Mouse (Mus musculus) WW6 (cell line): Measurements from ENCODE around the gene Gdf9.
A peak's percentile ranks its signal among the peaks of the same experiment; 100 is the strongest.
"Not testable (repeated sequence)": the region's sequence is repeated elsewhere in the genome, so short reads cannot be mapped to it uniquely, and the experiment has no call there.

ENCODE experiments used
- DNase-seq: peaks from one replicate; pipeline ENCODE4 v3.0.0-alpha.2; 2013; ENCODE audit warnings: low read depth, low spot score

The Gdf9 gene

GRCm38 (mm10) chr11:53430670-53431346 is at the start of gene Gdf9, which contains the start of gene Uqcrq:
Gene Gdf9, plus strand, starts transcription at chr11:53431023.
Gene Uqcrq, minus strand, starts transcription at chr11:53430831.
- peak; percentile 100 for DNase-seq

DNA sequence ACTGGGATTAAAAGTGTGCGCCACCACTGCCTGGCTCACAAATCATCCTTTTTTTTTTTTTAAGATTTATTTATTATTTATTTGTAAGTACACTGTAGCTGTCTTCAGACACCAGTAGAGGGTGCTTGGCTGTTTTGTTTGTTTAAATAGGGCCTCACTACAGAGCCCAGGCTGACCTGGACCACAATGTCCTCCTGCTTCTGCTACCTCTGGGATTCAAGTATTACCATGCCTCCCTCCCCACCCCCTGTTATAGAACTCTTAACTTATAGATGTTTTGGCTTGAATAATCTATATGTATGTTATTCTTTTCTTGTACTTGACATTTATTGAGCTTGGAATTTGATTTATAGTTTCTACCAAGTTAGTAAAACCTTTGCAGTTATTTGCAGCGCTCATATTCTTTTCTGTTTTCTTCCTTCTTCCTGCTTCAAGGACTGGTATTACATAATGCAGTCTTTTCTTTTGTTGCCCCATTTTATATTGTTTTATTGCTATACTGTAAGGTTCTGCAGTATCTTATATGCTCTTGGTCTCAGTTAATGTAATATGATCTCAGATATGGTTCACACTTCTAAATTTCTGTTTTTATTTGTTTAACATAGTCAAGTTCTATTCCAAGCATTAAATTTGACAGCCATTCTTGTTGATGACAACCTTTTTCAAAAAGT is 46.9 kb upstream of the Gdf9 start:
- DNase-seq = no peak

DNA sequence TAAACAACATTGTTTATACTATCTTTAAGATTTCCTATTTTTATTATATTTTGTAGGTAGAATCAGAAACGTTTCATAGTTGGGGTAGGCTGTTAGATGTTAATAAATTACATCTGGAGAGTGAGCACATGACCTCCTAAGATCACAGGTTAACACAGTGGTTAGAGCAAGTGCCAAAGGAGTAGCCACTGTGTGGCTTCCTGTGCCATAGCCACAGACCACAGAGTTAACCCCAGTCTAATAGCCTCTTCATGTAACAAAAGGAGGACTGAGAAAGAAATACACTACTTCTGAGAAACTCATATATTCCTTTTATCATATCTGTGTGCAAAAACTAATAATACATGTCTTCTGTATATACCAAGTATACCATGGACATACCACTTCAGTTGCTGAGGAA is 37.0 kb upstream of the Gdf9 start:
- no peak for DNase-seq

DNA sequence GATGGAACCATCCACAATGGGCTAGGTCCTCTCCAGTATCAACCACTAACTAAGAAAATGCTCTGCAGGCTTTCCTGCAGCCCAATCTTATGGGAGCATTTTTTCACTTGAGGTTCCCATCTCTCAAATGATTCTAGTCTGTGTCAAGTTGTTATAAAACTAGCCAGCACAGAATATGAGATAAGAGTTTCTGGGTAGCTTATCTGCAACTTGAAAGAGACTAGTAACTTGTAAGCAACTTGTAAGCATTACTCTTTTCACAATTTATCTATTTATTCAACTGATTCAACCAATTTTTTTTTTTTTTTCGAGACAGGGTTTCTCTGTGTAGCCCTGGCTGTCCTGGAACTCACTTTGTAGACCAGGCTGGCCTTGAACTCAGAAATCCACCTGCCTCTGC is 27.2 kb upstream of the Gdf9 start:
- DNase-seq = no peak

DNA sequence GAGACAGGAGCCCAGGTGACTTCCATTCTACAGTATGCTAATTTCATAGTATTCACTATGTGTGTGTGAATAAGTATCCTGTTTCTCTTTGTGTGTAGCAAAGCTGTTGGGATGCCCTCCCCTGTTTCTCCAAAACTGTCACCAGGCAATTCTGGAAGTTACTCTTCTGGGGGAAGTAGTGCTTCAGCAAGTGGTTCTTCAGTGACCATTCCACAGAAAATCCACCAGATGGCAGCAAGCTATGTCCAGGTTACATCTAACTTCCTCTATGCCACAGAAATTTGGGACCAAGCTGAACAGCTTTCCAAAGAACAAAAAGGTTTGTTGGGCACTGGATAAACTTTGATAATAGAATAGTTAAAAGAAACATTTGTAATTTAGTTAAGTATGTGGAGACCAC is 19.1 kb upstream of the Gdf9 start:
- no peak for DNase-seq

GRCm38 (mm10) chr11:53413871-53414270 is 17.0 kb upstream of the Gdf9 start:
- DNase-seq = no peak

DNA sequence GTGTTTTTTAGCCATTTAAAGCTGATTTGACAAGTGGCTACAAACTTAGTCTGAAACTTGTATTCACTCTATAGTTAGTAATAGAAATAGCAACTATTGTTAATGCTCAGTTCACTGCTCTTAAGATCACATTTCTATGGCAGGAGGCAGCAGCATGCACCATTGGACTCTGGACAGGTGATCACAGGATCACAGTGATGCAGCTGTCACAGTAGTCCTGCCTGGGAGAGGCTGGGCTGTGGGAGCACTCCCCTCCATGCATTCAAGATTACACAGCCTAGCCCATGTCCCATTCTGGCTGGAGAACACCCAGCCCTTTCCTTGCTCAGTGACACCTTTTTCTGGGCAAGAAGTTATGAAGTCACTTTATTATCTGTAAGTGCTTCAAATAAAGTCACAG is 12.8 kb upstream of the Gdf9 start:
- no peak for DNase-seq

- no peak for DNase-seq
Observed at GRCm38 (mm10) chr11:53423036-53423435, 7.8 kb upstream of the Gdf9 start, which contains the start of gene Leap2. Gene Leap2, minus strand, starts transcription at chr11:53423170.

DNA sequence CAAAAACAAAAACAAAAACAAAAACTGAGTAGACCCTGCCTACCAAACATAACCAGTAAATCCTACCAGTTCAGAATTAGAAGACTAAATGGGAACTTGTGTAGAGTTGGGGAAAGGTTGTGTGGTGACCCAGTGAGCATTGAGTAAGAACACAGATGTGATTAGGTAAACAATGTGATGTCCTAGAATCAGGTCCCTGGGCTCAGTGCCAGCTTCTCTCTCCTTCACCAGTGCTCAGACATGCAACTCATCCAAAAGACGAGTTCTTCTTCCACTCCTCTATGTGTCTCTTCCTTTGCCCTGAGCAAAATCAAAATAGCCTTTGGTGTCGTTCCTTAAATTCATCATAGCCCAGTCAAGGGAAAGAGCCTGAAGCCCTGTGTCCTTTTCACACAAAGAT is 6.0 kb upstream of the Gdf9 start:
- no peak for DNase-seq

DNA sequence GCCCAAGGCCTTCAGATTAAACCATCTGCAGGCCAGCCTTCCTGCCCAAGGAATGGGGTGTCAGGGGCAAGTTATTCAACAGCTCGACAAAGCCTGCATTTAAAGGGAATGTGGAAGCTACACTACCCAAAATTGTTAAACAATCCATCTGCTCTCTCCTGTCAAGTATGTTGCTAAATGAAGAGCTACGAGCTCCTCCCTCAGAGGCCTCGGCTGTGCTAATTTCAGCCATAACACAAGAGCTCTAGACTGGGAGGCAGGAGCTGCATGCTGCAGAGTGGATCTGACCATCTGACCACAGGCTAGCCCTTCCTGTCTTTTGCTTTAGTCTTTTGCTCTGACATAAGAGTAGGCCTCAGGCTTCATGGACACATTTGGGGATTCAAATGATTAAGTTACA is 5.6 kb upstream of the Gdf9 start:
- no peak for DNase-seq

DNA sequence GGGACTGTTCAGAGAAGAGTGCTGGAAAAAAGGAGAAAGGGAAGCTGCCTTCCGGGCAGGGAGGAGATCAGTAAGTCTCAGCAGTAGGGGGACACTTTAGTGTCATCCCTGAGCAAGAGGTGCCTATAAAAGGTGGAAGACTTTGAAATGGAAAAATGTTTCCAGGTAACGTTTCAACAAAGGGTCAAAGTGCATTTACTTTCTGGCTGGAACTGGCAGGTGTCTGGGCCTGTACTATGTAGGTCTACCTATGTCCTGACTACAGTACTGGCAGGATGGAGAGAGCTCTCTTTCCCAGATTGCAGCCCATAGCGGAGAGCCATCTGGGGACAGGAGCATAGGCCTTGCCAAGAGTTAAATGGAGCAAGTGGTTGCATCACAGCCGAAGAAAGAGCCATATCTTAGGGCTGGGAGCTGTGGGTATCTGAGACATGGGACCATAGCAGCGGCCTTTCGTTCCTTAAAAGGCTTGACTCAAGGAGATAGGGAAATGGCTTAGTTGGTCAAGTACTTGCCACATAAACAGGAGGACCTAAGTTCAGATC is 5.0 kb upstream of the Gdf9 start:
- DNase-seq = no peak

GRCm38 (mm10) chr11:53426914-53427313 is 3.9 kb upstream of the Gdf9 start:
- DNase-seq = not testable (repeated sequence)

DNA sequence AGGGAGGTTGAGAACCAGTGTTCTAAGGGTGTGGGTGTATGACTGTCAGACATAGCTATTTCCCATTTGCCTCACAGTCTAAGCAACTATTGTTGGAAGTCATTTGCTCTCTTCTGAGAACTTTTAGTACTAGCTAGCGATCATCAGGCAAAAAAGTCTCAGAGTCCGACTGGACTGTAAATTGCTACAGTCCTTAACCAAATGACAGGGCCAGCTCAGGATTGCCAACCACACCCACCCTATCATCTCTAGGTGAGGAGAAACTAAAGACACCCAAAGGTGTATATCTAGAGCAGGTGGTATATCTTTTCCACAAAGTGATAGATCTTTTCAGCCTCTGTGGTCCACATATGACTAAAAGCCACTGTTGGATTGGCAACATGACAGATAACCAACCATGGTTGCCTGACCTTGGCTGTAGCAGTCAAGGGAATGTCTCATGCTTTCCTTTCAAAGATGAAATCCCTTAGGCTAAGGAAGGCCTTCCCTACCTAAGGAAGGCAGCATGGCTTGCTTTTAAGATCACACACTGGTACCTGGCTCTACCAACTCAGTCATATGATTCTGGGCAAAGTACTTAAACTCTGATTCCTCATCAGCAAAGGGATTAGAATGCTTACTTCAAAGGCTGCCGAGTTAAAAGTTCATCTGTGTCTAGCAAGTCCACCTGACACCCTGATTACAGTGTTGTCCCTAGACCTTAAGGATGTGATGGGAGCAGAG is 2.7 kb upstream of the Gdf9 start:
- DNase-seq = no peak

DNA sequence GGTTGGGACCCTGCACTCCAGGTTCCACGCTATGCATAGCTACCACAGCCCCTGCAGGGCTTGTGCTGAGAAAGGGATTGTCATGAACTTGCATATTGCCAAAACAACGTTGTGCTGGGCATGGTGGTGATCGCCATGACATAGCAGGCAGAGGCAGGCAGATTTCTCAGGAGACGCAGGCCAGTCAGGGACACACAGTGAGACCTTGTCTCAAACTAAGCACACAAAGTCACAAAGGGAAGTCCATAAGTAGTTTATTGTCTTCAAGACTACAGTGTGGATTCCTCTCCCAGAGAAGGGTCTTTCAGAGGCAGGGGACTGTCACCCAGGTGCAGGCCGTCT is 2.1 kb upstream of the Gdf9 start:
- DNase-seq = no peak

GRCm38 (mm10) chr11:53429182-53429581 is 1.6 kb upstream of the Gdf9 start:
- no peak for DNase-seq

DNA sequence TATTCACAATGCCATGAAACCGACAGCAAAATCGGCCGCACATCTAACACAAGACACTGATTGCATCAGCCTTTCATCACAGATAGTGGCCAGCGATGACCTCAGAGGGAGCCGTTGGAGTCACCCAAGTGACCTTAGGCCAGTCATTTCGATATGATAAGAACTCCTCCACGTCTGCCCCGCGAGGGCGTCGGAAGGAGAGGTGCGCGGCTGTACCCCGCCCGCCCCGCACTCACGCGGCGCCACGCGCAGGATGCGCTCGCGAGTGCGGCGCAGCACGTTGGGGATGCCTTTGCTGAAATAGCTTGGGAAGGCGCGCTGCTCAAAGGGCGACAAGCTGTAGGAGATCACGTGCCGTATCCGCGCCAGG is 538 bp upstream of the Gdf9 start:
- DNase-seq = no peak

DNA sequence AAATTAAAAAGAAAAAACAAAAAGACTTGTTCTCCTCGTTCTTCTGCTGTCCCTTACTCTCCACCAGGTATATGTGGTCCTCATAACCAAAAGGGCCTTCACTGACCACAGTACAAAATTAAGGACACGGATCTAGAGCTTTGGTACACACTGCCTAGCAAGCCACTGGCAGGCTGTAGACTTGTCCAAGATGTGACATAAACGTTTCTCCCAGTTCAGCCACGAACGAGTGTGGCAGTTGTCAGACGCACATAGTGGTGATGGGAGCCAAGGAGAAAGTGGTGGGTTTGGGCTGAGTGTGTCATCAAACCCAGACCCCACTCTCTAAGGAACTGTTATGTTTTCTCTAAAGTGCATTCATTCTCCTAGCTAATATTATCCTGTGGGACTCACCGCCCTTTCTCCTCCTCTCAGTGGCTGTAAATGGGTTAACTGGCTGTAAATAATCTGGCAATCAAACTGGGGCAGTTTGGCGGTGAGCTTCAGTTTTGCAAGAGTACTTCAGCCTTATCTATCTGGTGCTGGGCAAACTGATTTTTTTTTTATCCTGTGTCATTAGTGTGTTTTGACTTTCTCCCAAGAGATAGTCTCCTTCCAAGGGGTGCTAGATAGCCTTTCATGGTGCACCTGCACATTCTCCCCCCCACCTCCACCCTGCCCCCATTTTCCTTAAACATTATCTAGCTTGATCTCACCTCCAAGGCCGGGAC is 679 bp downstream of the Gdf9 start:
- no peak for DNase-seq

DNA sequence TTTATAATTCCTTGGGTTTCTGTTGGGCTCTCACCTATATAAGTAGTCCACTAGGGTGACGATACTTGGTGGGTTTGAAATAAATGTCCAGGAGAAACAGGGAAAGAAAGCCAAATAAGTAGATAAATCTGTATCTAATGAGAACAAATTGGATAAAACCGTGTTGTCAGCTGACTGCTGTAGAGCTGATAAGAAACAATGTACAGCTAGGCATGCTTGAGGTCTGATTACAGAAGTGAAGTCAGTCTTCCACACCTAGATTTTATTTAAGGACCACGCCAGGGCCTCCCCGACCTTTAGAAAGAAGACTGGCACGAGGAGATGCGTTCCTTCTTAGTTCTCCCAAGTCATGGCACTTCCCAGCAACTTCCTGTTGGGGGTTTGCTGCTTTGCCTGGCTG is 2.2 kb downstream of the Gdf9 start:
- no peak for DNase-seq

DNA sequence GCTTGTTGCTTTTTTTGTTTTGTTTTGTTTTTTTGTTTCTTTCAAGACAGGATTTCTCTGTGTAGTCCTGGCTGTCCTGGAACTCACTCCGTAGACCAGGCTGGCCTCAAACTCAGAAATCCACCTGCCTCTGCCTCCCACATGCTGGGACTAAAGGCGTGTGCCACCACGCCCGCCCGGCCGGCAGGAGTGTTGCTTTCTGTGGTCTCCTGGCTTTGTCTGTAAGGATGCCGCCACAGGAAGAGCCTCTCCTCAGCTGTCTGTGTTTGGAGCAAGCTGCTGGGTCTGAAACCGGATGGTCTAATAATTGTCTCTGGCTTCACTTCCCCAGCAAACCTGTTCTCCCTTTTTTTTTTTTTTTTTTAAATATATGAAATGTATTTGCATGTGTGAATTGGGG is 4.7 kb downstream of the Gdf9 start:
- no peak for DNase-seq

- DNase-seq = no peak
Observed at GRCm38 (mm10) chr11:53436338-53436737, 5.5 kb downstream of the Gdf9 start.

- no peak for DNase-seq
Observed at GRCm38 (mm10) chr11:53441921-53442320, 11.1 kb downstream of the Gdf9 start.

DNA sequence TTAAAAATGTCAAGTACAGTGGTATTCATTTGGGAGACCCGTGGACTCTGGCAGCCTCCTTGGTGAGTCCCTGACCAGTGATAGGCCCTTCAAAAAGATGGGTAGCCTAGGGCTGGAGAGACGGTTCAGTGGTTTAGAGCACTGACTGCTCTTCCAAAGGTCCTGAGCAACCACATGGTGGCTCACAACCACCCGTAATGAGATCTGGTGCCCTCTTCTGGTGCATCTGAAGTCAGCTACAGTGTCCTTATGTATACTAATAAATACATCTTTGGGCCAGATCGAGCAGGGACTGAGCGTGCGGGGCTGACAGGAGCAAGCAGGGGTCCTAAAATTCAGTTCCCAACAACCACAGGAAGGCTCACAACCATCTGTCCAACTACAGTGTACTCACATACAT is 13.0 kb downstream of the Gdf9 start:
- DNase-seq = no peak
